Mouse (Mus musculus) gastrocnemius, postnatal 36 days (tissue): ENCODE results near the gene Bsn. TPM values are rescaled to one million over a fixed set of nuclear protein-coding genes. Genes with fewer than 3 reads are reported as not detected.

ENCODE experiments used
- DNase-seq, 2 experiments: peaks; one replicate each; pipeline ENCODE4 v3.0.0; 2022
- intact Hi-C: fragments of 180-260 bp; cut with DNase I; formaldehyde crosslinking; loops from one replicate; pipeline ENCODE4 v1.15.1; 2025
- total RNA-seq, 2 experiments: library from RNA; stranded (reverse); gene quantifications; 2 replicates each; pipeline ENCODE4 v1.2.3; 2021

Gene Bsn
- total RNA-seq, 2 experiments from 2014 or later: 0.05 TPM

DNA sequence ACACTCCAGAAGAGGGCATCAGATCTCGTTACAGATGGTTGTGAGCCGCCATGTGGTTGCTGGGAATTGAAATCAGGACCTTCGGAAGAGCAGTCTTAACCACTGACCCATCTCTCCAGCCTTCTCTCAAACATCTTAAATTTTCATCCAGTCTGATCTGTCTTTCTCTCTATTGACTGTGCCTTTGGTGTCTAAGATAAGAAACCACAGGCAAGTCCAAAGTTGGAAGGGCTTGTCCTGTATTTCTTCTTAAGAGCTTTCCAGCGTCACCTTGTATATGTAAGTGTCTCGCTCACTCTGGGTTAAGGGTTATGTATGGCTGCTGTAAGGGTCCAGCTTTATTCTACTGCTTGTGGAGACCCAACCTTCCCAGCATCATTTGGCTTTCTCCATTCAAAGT lies 58.7 kb downstream of the Bsn start:
- intact Hi-C loops: no loop called here
- DNase-seq: no peak

DNA sequence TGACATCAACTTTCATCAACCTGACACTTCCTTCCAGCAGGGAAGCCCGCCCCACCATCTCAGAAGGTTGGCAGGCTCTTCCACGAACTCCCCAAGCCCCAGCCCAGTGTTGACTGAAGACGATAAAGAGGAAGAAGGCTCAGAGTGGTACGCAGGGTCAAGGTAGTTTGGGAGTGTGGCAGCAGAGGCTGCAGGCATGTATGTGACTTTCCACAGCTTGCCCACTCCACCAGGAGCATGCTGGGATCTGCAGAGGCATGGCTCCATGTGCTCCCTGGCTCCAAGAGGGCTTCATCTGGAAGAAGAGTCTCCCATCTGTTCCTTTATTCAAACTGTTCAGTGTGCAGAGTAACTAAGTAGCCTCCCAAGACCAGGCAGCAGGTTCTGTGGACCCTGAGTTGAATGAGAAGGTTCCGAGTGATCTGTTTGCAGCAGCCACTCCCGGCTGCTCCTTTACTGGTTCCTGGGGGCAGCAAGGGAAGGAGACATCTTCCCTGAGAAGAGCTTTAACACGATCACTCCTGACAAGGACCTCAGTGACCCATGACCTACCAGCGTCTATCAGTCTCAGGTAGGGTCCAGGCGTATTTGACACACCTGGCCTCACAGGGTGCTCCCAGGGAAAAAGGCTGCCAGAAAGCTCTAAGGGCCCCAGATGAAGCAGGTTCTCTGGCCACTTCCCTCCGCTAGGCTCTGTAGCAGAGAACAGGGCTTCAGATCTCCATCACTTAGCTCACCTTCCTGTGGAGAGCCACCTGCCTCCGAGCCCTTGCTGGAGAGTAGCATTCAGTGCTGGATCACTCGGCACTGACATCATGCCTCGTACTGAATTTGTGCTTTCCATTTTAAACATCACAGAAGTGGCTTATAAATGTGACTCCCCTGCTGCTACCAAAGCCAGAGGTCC lies 60.9 kb downstream of the Bsn start:
- intact Hi-C loops: no loop called here
- DNase-seq: no peak

GRCm38 (mm10) chr9:108128248-108128647 lies 61.9 kb downstream of the Bsn start:
- DNase-seq: no peak
- intact Hi-C loops: no loop called here

GRCm38 (mm10) chr9:108126436-108127180 lies 63.6 kb downstream of the Bsn start:
- intact Hi-C loops: no loop called here
- DNase-seq: no peak

- intact Hi-C loops: no loop called here
- DNase-seq: no peak
These were observed 64.5 kb downstream of the Bsn start for GRCm38 (mm10) chr9:108125731-108126130.

DNA sequence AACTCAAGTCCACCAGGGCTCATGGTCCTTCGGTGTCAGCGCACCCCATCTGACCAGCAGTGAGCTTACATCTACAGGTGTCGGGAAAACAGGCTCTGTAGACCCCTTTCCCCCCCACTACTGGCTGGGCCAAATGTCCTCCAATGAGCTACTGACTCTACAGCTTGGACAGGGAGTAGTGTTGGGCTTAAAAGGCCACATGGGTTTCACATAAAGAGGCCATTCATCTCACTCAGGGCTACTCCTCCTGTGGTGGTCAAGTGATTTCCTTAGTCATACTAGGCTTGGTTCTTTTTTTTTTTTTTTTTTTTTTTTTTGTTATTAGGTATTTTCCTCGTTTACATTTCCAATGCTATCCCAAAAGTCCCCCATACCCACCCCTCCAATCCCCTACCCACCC lies 66.3 kb downstream of the Bsn start:
- intact Hi-C loops: no loop called here

GRCm38 (mm10) chr9:108121170-108121969 lies 68.8 kb downstream of the Bsn start:
- no peak for DNase-seq
- intact Hi-C loops: no loop called here

More for the DNA sequence above, 66.3 kb downstream of the Bsn start:
- no peak for DNase-seq

- intact Hi-C loops: no loop called here
- no peak for DNase-seq
These were observed 69.5 kb downstream of the Bsn start for GRCm38 (mm10) chr9:108120671-108121070.

DNA sequence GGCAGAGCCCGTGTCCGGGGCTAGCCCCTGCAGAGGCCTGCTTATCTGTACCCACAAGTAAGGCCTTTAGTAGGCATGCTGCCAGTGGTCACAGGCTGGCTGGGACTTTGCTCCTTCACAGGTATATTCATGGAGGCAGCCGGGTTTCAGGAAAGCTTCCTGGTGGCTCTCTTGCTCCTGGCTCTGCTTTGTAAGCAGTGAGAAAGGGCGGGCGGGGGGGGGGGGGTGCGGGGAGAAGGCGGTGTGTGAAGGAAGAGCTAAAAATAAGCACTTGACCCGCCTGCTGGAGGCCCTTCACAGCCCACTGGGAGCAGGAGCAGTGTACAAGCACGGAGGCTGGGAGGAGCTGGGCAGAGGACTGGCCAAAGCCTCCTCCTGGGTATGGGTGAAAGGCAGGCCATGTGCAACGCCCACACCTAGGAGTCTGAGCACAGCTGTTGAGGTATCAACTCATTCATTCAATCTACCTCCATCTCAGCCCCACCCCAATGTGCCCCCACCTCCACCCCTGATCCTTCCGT lies 70.2 kb downstream of the Bsn start:
- DNase-seq: peak in 1 of 2 experiments; percentile 44
- intact Hi-C loops: no loop called here

- intact Hi-C loops: no loop called here
- DNase-seq: no peak
These were observed 73.0 kb downstream of the Bsn start for GRCm38 (mm10) chr9:108117143-108117542.

GRCm38 (mm10) chr9:108115290-108116077 lies 74.7 kb downstream of the Bsn start:
- no peak for DNase-seq

DNA sequence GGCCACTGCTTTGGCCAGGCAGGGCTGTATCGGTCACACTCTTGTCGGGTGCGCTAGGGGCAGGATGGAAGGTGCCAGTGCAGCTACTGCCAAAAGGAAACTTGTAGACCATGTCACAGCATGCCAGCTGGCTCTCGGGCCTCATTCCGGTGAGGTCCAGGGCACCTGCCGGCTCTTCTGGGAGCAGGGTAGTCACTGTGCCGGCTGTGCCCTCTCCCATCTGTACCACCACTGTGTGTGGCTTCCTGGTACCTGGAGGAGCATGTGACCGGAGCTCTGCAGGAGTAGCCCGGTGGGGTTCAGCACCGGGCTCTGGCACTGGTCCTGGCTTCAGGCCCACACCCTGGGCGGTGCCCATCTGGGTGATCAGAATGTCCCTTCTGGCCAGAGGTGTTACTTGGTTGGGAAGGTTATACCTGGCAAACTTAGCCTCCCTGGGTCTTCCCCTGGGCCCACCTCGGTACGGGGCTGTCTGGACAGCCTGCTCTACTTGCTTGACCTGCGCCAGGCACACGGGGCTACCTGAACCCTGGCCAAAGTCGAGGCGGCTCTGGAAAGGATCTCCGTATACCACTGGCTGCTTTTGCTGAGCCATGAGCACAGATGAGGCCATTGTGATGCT lies 77.4 kb downstream of the Bsn start:
- DNase-seq: peak; percentile 50 to 58
- intact Hi-C loops: no loop called here

More at GRCm38 (mm10) chr9:108115290-108116077, 74.7 kb downstream of the Bsn start:
- intact Hi-C loops: no loop called here

DNA sequence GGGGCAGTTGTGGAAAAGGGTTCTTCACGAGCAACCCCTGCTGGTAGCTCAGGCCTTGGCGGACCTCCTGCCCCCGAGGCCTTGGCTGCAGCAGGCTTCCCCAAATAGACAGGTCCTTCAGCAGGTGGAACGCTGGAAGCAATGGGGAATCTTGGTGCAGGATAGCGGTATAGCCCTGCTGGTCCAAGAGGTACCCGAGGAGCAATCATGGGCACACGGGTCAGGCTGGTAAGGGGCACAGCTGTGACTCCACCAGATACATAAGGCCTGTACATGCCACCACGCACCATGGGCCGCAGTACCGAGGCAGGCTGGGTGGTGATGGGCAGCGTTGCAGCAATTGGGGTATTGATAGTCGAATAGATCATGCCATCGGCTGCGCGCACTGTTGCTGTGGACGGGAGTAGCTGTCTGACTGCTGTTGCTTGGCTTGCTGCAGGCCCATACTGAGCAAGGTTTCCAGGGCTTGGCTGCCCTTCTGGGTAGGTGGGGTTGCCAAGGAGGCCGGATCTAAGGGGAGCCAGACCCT lies 78.5 kb downstream of the Bsn start:
- no peak for DNase-seq
- intact Hi-C loops: no loop called here

- intact Hi-C loops: no loop called here
These were observed 79.0 kb downstream of the Bsn start for GRCm38 (mm10) chr9:108111101-108111592.

GRCm38 (mm10) chr9:108110160-108110559 lies 80.0 kb downstream of the Bsn start:
- DNase-seq: no peak
- intact Hi-C loops: no loop called here

More at GRCm38 (mm10) chr9:108111101-108111592, 79.0 kb downstream of the Bsn start:
- no peak for DNase-seq

DNA sequence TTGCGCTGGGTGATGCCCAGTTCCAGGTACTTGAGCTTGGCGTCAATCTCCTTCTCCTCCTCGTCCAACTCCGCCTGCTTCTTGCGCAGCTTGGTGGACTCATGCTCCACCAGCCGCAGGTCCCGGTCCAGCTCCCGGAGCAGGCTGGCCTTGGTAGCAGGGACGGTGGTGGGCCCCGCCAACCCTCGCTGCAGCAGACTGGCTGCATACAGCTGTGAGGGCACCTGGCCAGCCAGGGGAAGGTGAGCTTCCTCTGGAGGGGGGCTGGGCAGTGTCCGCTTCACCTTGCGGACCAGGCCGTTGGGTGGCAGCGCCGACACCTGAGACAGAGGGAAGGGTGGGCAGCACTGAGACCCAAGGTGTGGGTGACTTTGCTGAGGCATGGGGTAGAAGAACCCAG lies 82.3 kb downstream of the Bsn start:
- no peak for DNase-seq
- intact Hi-C loops: loop anchor here (10.0 kb wide), 1 partner anchor 327 kb away; the partner anchor contains the start of gene BC048562

GRCm38 (mm10) chr9:108106090-108106489 lies 84.1 kb downstream of the Bsn start:
- no peak for DNase-seq
- intact Hi-C loops: loop anchor here (10.0 kb wide), 1 partner anchor 329 kb away; the partner anchor contains the start of gene BC048562

DNA sequence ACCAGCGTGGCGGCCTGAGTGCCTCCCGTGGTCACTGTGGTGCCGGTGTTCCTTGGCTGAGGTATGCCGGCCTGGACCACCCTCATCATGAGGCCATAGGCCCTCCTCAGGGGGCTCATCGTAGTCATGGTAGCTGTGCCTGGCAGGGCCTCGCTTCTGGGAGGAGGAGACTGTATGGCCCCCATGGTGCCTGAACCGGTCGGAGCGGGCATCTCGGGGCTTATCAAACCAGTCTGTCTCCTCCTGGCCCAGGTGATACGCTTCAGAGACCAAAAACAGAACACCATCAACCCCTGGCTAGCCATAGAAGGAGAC lies 84.7 kb downstream of the Bsn start:
- intact Hi-C loops: loop anchor here (10.0 kb wide), 1 partner anchor 329 kb away; the partner anchor contains the start of gene BC048562

More for the DNA sequence above, 84.7 kb downstream of the Bsn start:
- no peak for DNase-seq
